Mouse (Mus musculus) lung, adult 2 months (tissue): ENCODE data around the gene Polr3a.

Source experiments
- CTCF ChIP-seq: fragments of 200-500 bp; IDR thresholded peaks from 2 replicates; pipeline ENCODE4 v1.5.1; 2011; ENCODE audit warnings: mild to moderate bottlenecking, low read length, control low read depth; ENCODE audit not compliant: insufficient read depth
- POLR2A ChIP-seq: fragments of 200-500 bp; IDR thresholded peaks from 2 replicates; pipeline ENCODE4 v1.6.1; 2011; ENCODE audit warnings: low read depth, mild to moderate bottlenecking, control low read depth, low read length, borderline replicate concordance; ENCODE audit errors: extremely low read depth

GRCm38 (mm10) chr14:24491266-24491981, 4.6 kb upstream of the Polr3a start:
- no peak for TF ChIP-seq CTCF
- no peak for TF ChIP-seq POLR2A
